Mouse (Mus musculus): Measurements from ENCODE around the gene Hoxd4.

DNA sequence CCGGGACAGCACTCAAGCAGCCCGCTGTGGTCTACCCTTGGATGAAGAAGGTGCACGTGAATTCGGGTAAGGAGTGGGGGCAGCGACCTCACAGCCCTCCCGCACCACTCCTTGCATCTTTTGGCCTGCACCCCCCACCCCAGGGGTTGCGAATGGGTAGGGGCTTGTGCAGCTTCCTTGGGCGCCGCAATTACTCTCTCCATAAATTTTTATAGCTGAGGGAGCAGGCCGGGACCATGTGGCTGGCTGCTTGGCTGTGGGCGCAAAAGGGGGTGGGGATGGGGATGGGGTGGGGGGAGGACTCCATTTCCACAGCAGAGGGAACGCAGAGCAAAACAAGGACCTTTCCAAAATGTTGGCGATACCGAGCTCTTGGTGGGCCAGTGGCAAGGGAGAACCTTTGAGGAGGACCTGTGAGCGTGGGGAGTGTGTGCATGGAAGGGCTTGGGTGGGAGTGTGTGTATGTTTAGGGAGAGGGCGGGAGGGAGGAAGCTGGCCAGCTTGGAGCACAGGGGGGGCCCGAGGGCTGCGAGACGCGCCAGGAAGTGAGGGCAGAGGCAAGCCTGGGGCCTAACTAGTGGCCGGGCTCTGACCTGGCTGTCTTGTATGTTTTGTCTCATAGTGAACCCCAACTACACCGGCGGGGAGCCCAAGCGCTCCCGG lies 16.0 kb downstream of the Hoxd4 start:
- TF ChIP-seq CTCF (IDR thresholded peaks at IDR 0.05; ENCODE audit: insufficient read depth, low read length) (no peak), POLR2A (IDR thresholded peaks at IDR 0.05; ENCODE audit: borderline replicate concordance, extremely low read depth, low read depth, low read length) (no peak)
